Mouse (Mus musculus) hindbrain, embryonic 12.5 days (tissue): ENCODE measurements around the gene Tmppe. TPM values are rescaled to one million over a fixed set of nuclear protein-coding genes. Genes with fewer than 3 reads are reported as not detected.
A peak's percentile ranks its signal among the peaks of the same experiment; 100 is the strongest.
"Not testable (repeated sequence)": the region's sequence is repeated elsewhere in the genome, so short reads cannot be mapped to it uniquely, and the experiment has no call there.

Experiments used
- ATAC-seq: fragments of 200-750 bp; cut with Nextera tagmentation; 2 replicates; pipeline ENCODE4 v1.8.0; 2017; ENCODE audit warnings: moderate TSS enrichment; ENCODE audit not compliant: low FRiP score
- H3K27ac ChIP-seq: fragments of 300-500 bp; sonication (generic); 2 replicates; pipeline ENCODE4 v1.5.1; 2016; ENCODE audit warnings: mild to moderate bottlenecking
- H3K27me3 ChIP-seq: fragments of 300-500 bp; sonication (generic); 2 replicates; pipeline ENCODE4 v1.6.1; 2016; ENCODE audit warnings: mild to moderate bottlenecking
- H3K36me3 ChIP-seq: fragments of 300-500 bp; sonication (generic); 2 replicates; pipeline ENCODE4 v1.6.1; 2016; ENCODE audit warnings: mild to moderate bottlenecking
- H3K4me1 ChIP-seq: fragments of 300-500 bp; sonication (generic); 2 replicates; pipeline ENCODE4 v1.6.1; 2016
- H3K4me2 ChIP-seq: fragments of 300-500 bp; sonication (generic); replicated peaks from 2 replicates; pipeline ENCODE4 v1.6.1; 2016; ENCODE audit warnings: mild to moderate bottlenecking
- H3K4me3 ChIP-seq: fragments of 300-500 bp; sonication (generic); 2 replicates; pipeline ENCODE4 v1.5.1; 2016; ENCODE audit warnings: mild to moderate bottlenecking
- H3K9ac ChIP-seq: fragments of 300-500 bp; sonication (generic); 2 replicates; pipeline ENCODE4 v1.6.1; 2016; ENCODE audit warnings: mild to moderate bottlenecking, moderate library complexity
- H3K9me3 ChIP-seq: fragments of 300-500 bp; sonication (generic); replicated peaks from 2 replicates; pipeline ENCODE4 v1.6.1; 2016; ENCODE audit warnings: mild to moderate bottlenecking
- WGBS: fragments of 180-500 bp; shearing (Covaris S2); methylation state at CpG from one replicate; pipeline ENCODE4 v1.1.7; 2016; 5-methylcytosine and 5-hydroxymethylcytosine counted together
- polyA plus RNA-seq: library from polyadenylated mRNA; unstranded; fragments of >200 nt; fragmentation: Nextera tagmentation; extraction: Ambion mirVana; gene quantifications from 2 replicates; pipeline ENCODE4 v1.2.1, GENCODE M21; 2016

Tmppe gene
- polyA plus RNA-seq, 1 experiment from 2014 or later, result 10.3 TPM

- H3K27me3 ChIP-seq, result no peaks in the 10 kb centered on the region
- H3K4me1 ChIP-seq, result no peaks in the 10 kb centered on the region
- no peak overlapping the region for H3K4me2 ChIP-seq
- H3K36me3 ChIP-seq, result 0 out of 2 replicates have a peak, but pooled peaks cover 1% of the 10 kb centered on the region
- WGBS, result 98% methylated on average over 10 of the region's 10 CpGs
- no peak overlapping the region for H3K9ac ChIP-seq
- H3K4me3 ChIP-seq, result no peak overlapping the region
- ATAC-seq, result no peak
- H3K9me3 ChIP-seq, result no peaks in the 10 kb centered on the region
- H3K27ac ChIP-seq, result no peak overlapping the region
Observed at GRCm38 (mm10) chr9:114385160-114385559, 15.7 kb upstream of the Tmppe start.

DNA sequence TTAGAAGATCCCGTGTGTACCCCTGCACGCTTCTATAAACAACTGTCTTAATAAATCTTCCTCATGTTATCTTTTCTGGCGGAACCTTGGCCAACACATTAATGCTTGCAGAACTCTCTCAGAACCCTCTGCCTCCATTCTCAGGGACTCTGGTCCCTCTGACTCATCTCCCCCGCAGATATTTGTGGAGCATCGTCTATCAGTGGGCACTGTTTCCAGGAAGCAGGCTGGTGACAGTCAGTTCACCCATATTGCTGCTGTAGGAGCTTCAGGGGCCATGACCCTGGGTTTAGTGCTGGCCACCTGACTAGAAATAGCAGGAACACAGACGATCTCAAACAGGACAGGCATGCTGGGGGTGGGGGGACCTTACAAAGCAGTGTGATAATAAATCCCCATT, 13.8 kb upstream of the Tmppe start:
- no peak overlapping the region for H3K9ac ChIP-seq
- ATAC-seq, result no peak
- H3K4me1 ChIP-seq, result peaks cover 2% of the 10 kb centered on the region; the same call in 1 of the 2 replicates
- 80% methylated on average over 6 of the region's 6 CpGs for WGBS
- H3K9me3 ChIP-seq, result no peaks in the 10 kb centered on the region
- H3K4me3 ChIP-seq, result no peak overlapping the region
- H3K4me2 ChIP-seq, result no peak overlapping the region
- H3K36me3 ChIP-seq, result no peaks in the 10 kb centered on the region
- H3K27ac ChIP-seq, result no peak overlapping the region
- no peaks in the 10 kb centered on the region for H3K27me3 ChIP-seq

DNA sequence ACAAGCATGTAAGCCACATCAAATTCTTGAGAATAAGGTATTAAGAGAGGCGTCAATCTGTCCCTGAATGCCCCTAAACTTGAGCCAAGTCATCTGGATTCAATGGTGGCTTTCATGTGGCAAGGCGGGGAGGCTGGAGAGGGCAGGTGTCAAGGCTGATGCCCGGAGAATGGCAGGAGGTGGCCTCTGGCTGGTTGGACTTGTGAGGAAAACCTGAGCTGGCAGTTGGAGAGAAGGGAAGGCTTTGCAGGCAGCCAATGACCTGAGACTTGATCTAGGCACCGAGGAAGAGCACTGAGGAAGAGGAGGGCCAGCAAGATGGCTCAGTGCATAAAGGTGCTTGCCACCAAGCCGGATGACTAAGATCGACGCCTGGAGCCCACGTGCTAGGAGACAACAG, 12.6 kb upstream of the Tmppe start:
- H3K4me3 ChIP-seq, result no peak overlapping the region
- H3K4me2 ChIP-seq, result 0 out of 2 replicates have a peak overlapping the region, but pooled peaks have one; percentile 4
- no peaks in the 10 kb centered on the region for H3K27me3 ChIP-seq
- 84% methylated on average over 8 of the region's 8 CpGs for WGBS
- H3K36me3 ChIP-seq, result no peaks in the 10 kb centered on the region
- no peak overlapping the region for H3K9ac ChIP-seq
- H3K4me1 ChIP-seq, result peaks cover 2% of the 10 kb centered on the region; the same call in 1 of the 2 replicates
- no peak overlapping the region for H3K27ac ChIP-seq
- no peaks in the 10 kb centered on the region for H3K9me3 ChIP-seq
- ATAC-seq, result no peak

GRCm38 (mm10) chr9:114388701-114389370, 12.1 kb upstream of the Tmppe start:
- no peak overlapping the region for H3K4me3 ChIP-seq
- 90% methylated on average over 3 of the region's 3 CpGs for WGBS
- ATAC-seq, result no peak

GRCm38 (mm10) chr9:114389371-114389904, 11.5 kb upstream of the Tmppe start:
- WGBS, result 74% methylated on average over 8 of the region's 8 CpGs
- Histone ChIP-seq H3K4me2 (peak overlapping the region; percentile 92), H3K4me3 (peak overlapping the region; percentile 77), H3K4me1 (peaks cover 2% of the 10 kb centered on the region; the same call in 1 of the 2 replicates), H3K9ac (peak overlapping the region; percentile 76; the same call in 1 of the 2 replicates), H3K9me3 (no peaks in the 10 kb centered on the region), H3K27ac (no peak overlapping the region), H3K27me3 (no peaks in the 10 kb centered on the region), H3K36me3 (no peaks in the 10 kb centered on the region)
- peak; percentile 6; the same call in 1 of the 2 replicates for ATAC-seq

More at GRCm38 (mm10) chr9:114388701-114389370, 12.1 kb upstream of the Tmppe start:
- peak overlapping the region; percentile 92; the same call in 1 of the 2 replicates for H3K4me2 ChIP-seq
- peaks cover 2% of the 10 kb centered on the region; the same call in 1 of the 2 replicates for H3K4me1 ChIP-seq
- H3K36me3 ChIP-seq, result no peaks in the 10 kb centered on the region
- no peaks in the 10 kb centered on the region for H3K27me3 ChIP-seq
- no peak overlapping the region for H3K9ac ChIP-seq
- no peaks in the 10 kb centered on the region for H3K9me3 ChIP-seq
- H3K27ac ChIP-seq, result no peak overlapping the region

DNA sequence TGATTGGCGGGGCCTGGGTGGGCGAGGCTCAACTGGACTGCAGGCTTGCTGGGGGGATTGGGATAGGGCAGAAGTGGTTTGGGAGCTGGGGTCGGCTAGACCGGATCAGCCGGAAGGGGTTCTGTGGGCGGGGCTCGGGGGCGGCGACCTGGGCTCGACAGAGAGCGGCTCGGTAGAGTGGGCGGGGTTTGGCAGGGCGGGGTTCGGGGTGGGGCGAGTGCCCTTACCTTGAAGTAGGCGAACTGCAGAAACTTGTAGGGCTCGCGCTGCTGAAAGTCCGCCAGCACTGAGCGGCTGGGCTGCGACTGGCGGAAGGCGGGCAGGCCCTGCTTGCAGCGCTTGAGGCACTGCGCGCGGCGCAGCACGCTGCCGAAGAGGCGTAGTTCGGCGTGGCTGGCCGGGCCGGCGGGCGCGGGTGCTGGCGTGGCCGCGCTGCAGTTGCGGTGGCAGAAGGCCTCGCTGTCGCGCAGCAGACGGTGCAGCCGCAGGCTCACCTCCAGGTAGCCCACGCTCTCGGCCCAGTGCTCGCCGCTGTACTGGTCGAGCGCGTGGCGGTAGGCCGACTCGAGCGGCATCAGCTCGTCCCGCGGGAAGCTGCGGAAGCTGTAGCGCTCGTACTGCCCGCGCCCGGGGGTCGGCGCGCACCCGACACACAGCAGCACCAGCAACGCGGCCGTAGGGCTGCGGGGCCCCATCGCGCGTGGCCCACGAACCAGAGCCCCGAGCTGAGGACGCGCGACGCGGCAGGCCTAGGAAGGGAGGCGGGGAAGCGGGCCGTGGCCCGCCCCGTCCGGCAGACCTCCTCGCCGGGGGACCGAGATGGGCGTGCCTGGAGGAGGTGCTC, 10.8 kb upstream of the Tmppe start, which contains the start of gene Crtap:
Gene Crtap, minus strand, starts transcription at position 771 of the 844 bp plus-strand sequence.
- Histone ChIP-seq H3K4me2 (peak within 1 kb of the TSS; percentile 92), H3K27me3 (no peaks in the 10 kb centered on the region), H3K36me3 (no peaks in the 10 kb centered on the region), H3K4me3 (peak within 1 kb of the TSS; percentile 77), H3K9ac (peak within 1 kb of the TSS; percentile 76), H3K4me1 (peaks cover 2% of the 10 kb centered on the region; the same call in 1 of the 2 replicates), H3K9me3 (no peaks in the 10 kb centered on the region), H3K27ac (peak within 1 kb of the TSS; percentile 64)
- under 1% methylated on average over 87 of the region's 96 CpGs for WGBS
- ATAC-seq, result peak; percentile 78

DNA sequence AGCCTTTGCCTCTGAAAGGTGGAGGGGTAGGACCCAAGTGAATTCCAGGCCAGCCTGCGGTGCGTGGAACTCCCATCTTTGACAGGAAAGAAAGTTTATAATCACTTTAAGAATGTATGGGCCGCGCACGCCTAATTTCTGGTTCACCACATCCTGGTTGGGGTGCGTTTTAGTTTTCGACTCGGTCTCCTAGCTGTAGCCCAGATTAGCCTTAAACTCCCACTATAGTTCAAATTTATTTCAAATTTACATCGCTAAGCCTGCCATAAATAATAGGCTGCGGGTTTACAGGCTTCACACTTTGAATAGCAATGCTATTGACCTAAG, 10.2 kb upstream of the Tmppe start:
- H3K27ac ChIP-seq, result 0 out of 2 replicates have a peak overlapping the region, but pooled peaks have one; percentile 64
- no peak for ATAC-seq
- 6% methylated on average over 10 of the region's 10 CpGs for WGBS

GRCm38 (mm10) chr9:114394136-114394535, 6.8 kb upstream of the Tmppe start:
- 74% methylated on average over 6 of the region's 6 CpGs for WGBS
- not testable (repeated sequence) for H3K27ac ChIP-seq, H3K4me3 ChIP-seq, H3K9me3 ChIP-seq, H3K27me3 ChIP-seq, H3K4me2 ChIP-seq, H3K36me3 ChIP-seq, ATAC-seq, H3K9ac ChIP-seq, H3K4me1 ChIP-seq

More for the DNA sequence above, 10.2 kb upstream of the Tmppe start:
- peak overlapping the region; percentile 92 for H3K4me2 ChIP-seq
- no peaks in the 10 kb centered on the region for H3K36me3 ChIP-seq
- H3K4me3 ChIP-seq, result peak overlapping the region; percentile 77
- H3K9me3 ChIP-seq, result no peaks in the 10 kb centered on the region
- H3K9ac ChIP-seq, result peak overlapping the region; percentile 76
- H3K27me3 ChIP-seq, result no peaks in the 10 kb centered on the region
- peaks cover 2% of the 10 kb centered on the region; the same call in 1 of the 2 replicates for H3K4me1 ChIP-seq

DNA sequence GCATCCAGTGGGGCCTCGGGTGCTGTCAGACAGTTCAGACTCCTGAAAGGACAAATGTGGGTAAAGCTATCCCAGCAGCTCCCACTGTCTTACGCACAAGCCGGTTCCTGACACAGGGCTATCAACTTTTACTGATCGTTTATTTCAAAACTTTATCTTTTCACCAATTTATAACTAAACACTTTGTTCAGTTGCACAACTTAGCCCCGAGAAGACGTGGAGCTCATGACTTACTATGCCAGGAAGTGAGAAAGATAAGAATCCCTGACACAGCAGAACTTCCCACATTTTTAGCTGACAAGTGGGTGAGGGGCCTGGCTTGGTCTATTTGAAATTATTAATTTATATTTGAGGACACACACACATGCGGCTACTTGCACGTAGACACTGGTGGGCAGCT, 6.2 kb upstream of the Tmppe start:
- ATAC-seq, result no peak
- Histone ChIP-seq H3K27me3 (no peaks in the 10 kb centered on the region), H3K4me3 (no peak overlapping the region), H3K4me1 (peaks cover 2% of the 10 kb centered on the region; the same call in 1 of the 2 replicates), H3K36me3 (no peaks in the 10 kb centered on the region), H3K4me2 (no peak overlapping the region), H3K9me3 (no peaks in the 10 kb centered on the region), H3K27ac (no peak overlapping the region), H3K9ac (no peak overlapping the region)
- 84% methylated on average over 8 of the region's 8 CpGs for WGBS

DNA sequence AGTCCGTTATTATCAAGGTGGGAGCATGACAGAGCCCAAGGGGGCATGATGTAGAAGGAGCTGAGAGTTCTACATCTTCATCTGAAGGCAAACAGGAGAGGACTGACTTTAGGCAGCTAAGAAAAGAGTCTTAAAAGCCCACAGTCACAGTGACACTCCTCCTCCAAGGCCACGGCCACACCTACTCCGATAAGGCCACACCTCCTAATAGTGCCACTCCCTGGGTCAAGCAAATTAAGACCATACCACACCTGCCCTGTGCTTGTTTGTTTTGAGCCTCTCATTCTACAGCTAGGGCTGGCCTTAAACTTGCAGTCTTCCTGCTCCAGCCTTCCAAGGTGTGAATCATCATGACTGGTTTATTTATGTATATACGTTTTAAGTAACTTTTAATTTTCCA, 5.6 kb upstream of the Tmppe start:
- no peak for ATAC-seq
- no peak overlapping the region for H3K4me3 ChIP-seq
- H3K36me3 ChIP-seq, result no peaks in the 10 kb centered on the region
- H3K4me2 ChIP-seq, result no peak overlapping the region
- H3K27me3 ChIP-seq, result no peaks in the 10 kb centered on the region
- H3K27ac ChIP-seq, result no peak overlapping the region
- peaks cover 2% of the 10 kb centered on the region; the same call in 1 of the 2 replicates for H3K4me1 ChIP-seq
- no peak overlapping the region for H3K9ac ChIP-seq
- H3K9me3 ChIP-seq, result no peaks in the 10 kb centered on the region
- WGBS, result 90% methylated on average over 4 of the region's 4 CpGs

- no peaks in the 10 kb centered on the region for H3K27me3 ChIP-seq
- H3K9me3 ChIP-seq, result no peaks in the 10 kb centered on the region
- no peak overlapping the region for H3K9ac ChIP-seq
- H3K4me2 ChIP-seq, result no peak overlapping the region
- 88% methylated on average over 12 of the region's 12 CpGs for WGBS
- no peak overlapping the region for H3K27ac ChIP-seq
- H3K4me3 ChIP-seq, result no peak overlapping the region
- peaks cover 11% of the 10 kb centered on the region for H3K4me1 ChIP-seq
- peaks cover 4% of the 10 kb centered on the region; the same call in 1 of the 2 replicates for H3K36me3 ChIP-seq
- ATAC-seq, result no peak
Observed at GRCm38 (mm10) chr9:114399680-114400079, 1.2 kb upstream of the Tmppe start.

DNA sequence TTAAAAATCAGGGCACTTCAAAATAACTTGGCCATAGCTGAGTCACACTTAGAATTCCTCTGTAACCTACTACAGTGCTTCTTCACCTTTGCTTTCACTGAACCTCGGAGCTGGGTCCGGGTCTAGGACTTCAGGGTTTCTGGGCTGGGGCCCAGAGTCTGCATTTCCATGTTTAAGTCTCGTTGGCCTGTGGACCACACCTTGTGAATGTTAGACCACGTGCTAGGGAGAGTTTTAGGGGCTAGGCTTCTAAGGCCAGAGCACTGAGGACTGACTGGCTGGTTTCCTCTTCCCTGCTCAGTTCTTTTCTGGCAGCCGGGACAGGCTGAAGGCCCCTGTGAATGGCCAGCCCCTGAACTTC, 337 bp upstream of the Tmppe start:
- H3K36me3 ChIP-seq, result peaks cover 13% of the 10 kb centered on the region
- peak overlapping the region; percentile 74 for H3K4me2 ChIP-seq
- no peaks in the 10 kb centered on the region for H3K27me3 ChIP-seq
- 30% methylated on average over 5 of the region's 5 CpGs for WGBS
- peak overlapping the region; percentile 78 for H3K9ac ChIP-seq
- H3K9me3 ChIP-seq, result 0 out of 2 replicates have a peak, but pooled peaks cover 6% of the 10 kb centered on the region
- peak overlapping the region; percentile 69 for H3K4me3 ChIP-seq
- peaks cover 11% of the 10 kb centered on the region for H3K4me1 ChIP-seq
- peak; percentile 69 for ATAC-seq
- peak overlapping the region; percentile 84 for H3K27ac ChIP-seq
